Mouse (Mus musculus): Measurements from ENCODE around the gene Sumf1. TPM values are rescaled to one million over a fixed set of nuclear protein-coding genes. Genes with fewer than 3 reads are reported as not detected.

The Sumf1 gene
- total RNA-seq, 2 experiments from 2014 or later, result 22.1 to 24.5 TPM

- intact Hi-C loops (cut with DNase I), result loop anchor here (2.0 kb wide), 1 partner anchor 27 kb away; the partner anchor contains the start of gene Sumf1
- DNase-seq (ENCODE audit: low spot score in 2 of 2), result no peak
Observed at GRCm38 (mm10) chr6:108211896-108212880, 26.8 kb upstream of the Sumf1 start.

GRCm38 (mm10) chr6:108206914-108207566 is 21.7 kb upstream of the Sumf1 start:
- intact Hi-C loops (cut with DNase I), result no loop called here
- no peak for DNase-seq (ENCODE audit: low spot score in 2 of 2)

DNA sequence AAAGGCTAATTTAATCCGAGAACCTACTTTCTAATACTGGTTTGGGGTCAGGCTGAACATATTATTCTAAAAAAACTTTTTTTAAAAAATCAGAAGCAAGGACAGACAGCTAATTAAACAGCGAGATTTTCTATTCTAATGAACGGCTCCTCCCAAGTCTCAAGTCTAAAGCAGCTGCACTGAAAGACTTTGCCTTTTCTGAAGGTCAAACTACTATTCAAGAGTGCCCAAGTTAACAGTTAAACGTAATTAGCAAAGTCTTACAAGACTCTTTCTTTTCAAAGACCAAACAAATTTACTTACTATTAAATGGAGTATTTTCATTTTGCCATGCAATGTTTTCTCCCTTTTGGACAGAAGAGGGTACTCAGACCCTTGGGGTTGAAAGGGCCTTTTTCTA is 20.8 kb upstream of the Sumf1 start:
- no peak for DNase-seq (ENCODE audit: low spot score in 2 of 2)
- intact Hi-C loops (cut with DNase I), result no loop called here

DNA sequence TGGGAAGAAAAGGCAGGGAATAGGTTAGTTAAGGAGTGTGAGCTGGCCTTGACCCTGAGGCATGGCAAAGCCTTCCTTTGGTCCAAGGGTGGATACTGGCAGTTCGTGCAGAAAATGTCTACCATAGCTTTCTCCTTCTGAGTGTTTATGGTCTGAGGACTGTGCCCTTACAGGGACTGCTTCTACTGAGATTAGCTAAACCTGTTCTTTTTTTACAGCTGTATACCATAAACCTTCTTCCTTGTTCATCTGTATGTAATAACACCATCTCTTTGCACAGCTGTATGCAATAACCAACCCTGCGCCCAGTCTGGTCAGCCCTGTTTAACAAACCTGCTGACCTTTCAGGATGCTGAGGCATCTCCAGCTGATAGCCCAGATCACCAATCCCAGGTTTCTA is 18.9 kb upstream of the Sumf1 start:
- DNase-seq (ENCODE audit: low spot score in 2 of 2), result no peak
- intact Hi-C loops (cut with DNase I), result no loop called here

GRCm38 (mm10) chr6:108198286-108198685 is 12.9 kb upstream of the Sumf1 start:
- DNase-seq (ENCODE audit: low spot score in 2 of 2), result no peak
- intact Hi-C loops (cut with DNase I), result no loop called here

- DNase-seq (ENCODE audit: low spot score in 2 of 2), result no peak
- intact Hi-C loops (cut with DNase I), result no loop called here
Observed at GRCm38 (mm10) chr6:108197117-108197516, 11.7 kb upstream of the Sumf1 start.

DNA sequence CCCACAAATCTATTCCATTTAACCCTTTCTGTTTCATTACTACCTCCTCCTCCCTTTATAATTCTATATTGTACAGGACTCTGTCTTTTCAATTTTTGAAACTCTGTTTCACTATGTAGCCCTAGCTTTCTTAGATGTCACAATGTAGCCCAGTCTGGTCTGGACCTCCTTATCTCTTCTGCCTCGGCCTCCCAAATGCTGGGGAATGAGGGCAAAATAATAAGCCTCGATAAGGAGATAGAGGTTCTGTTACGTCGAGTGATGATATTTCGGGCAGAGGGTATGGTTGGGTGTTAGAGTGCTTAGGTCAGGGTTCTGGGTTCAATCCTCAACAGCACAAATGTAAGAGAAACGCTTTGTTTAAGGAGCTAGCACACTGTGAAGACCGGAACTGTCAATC is 11.3 kb upstream of the Sumf1 start:
- no peak for DNase-seq (ENCODE audit: low spot score in 2 of 2)
- intact Hi-C loops (cut with DNase I), result no loop called here

DNA sequence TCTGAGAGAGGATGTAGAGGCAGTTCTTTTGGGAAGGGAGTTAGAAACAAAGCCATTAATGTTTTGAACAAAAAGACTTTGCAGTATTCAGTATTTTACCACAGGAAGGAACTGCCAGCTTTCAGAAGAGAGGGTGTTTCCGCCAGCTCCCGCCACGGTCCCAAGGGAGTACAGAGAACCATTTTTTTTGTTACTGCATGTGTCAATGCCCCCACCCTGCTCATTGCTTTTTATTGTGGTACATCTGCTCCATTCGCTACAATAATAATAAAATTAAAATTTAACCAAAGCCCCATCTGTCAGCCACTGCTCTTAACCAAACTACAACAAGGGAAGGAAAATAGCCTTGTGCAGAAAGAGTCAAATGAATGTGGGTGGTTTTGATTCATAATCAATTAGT is 7.2 kb upstream of the Sumf1 start:
- intact Hi-C loops (cut with DNase I), result no loop called here
- no peak for DNase-seq (ENCODE audit: low spot score in 2 of 2)

DNA sequence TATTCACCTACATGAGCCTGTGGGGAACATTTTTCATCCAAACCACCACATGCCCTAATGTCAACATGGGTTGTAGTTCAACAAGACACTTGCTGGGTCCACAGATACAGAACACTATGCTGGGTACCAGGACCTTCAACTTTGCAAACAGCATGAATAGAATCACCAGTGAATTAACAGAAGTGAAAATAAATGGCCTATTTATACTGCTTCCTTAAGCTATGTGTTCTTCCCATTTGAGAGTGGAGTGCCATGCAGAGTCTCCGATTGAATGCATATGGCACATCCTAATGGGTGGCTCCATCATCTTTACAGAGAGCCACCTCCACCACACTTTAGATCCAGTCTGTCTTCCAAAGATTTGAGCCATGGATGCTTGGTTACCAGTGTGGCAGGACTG is 5.3 kb upstream of the Sumf1 start:
- intact Hi-C loops (cut with DNase I), result no loop called here

GRCm38 (mm10) chr6:108185685-108186009 is 265 bp upstream of the Sumf1 start:
- no peak for DNase-seq (ENCODE audit: low spot score in 2 of 2)
- intact Hi-C loops (cut with DNase I), result loop anchor here (2.0 kb wide), 1 partner anchor 27 kb away; the partner anchor contains the start of gene Itpr1

More for the DNA sequence above, 5.3 kb upstream of the Sumf1 start:
- no peak for DNase-seq (ENCODE audit: low spot score in 2 of 2)

DNA sequence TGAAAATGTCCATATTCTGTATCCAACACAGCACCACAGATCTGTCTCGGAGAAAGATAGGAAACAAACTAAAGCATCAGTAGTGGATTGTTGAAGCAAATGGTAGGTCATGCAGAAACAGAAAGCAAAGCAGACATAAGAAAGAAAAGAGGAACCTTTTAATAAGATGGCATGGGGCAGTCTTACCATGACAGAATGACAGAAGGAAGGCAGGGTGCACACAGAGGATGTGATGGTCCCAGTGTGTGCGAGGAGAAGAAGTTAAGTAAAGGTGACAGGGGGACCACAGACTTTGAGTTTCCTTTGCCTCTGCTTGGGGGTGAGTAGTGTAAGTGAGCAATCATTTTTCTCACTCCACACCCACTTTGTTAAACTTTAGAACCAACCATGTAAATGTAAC is 6.3 kb downstream of the Sumf1 start:
- intact Hi-C loops (cut with DNase I), result no loop called here

DNA sequence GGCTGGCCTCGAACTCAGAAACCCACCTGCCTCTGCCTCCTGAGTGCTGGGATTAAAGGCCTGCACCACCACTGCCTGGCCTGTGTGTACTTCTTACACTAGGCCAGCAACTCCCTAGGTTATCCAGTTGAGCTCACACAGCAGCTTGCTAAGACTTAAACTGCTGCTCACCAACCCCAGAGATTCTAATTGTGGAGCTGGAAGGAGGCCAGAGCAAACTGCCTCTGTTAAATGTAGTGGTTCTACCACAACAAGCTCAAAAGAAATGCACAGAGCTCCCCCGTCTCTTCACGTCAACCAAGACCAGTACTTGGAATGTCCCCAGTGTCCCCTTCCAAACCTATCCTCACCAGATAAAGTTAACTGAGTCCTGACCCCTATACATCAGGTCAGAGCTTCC is 11.2 kb downstream of the Sumf1 start:
- intact Hi-C loops (cut with DNase I), result no loop called here
- DNase-seq (ENCODE audit: low spot score in 2 of 2), result no peak

More for the DNA sequence above, 6.3 kb downstream of the Sumf1 start:
- no peak for DNase-seq (ENCODE audit: low spot score in 2 of 2)

GRCm38 (mm10) chr6:108172219-108172618 is 13.2 kb downstream of the Sumf1 start:
- intact Hi-C loops (cut with DNase I), result no loop called here
- no peak for DNase-seq (ENCODE audit: low spot score in 2 of 2)

DNA sequence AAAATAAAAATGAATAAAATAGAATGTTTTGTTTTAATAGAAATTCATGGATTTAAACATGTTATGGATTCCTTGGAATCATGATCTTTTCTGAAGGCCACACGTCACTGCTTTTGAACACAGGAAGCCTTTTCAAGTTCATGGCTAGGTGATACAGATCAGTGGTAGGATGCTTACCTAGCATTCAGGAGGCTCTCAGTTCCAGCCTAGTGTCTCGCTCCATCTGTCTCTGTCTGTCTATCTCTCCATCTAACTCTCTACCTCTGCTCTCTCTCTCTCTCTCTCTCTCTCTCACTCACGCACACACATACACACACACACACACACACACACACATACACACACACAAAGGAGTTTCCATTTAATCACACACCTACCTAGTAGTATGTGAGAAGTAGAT is 15.9 kb downstream of the Sumf1 start:
- intact Hi-C loops (cut with DNase I), result no loop called here

DNA sequence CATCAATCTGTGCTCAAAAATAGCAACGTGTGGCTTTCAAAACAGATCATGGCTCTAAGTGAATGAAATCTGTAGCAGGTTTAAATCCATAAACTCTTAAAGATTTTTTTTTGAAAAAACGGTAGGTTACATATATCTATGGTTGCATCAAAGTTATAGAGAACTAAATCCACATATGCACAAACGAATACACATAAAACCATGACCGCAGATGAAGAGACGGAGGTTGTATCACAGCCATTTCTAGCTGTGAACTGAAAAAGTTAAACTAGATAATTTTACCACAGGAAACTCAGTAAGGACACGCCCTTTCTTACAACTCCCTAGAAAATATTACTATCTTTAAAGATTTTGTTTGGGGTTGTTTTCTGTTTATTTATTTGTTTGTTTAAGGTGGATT is 16.7 kb downstream of the Sumf1 start:
- DNase-seq (ENCODE audit: low spot score in 2 of 2), result no peak
- intact Hi-C loops (cut with DNase I), result no loop called here

More for the DNA sequence above, 15.9 kb downstream of the Sumf1 start:
- DNase-seq (ENCODE audit: low spot score in 2 of 2), result no peak

- DNase-seq (ENCODE audit: low spot score in 2 of 2), result no peak
- intact Hi-C loops (cut with DNase I), result no loop called here
Observed at GRCm38 (mm10) chr6:108167946-108168680, 17.3 kb downstream of the Sumf1 start.

DNA sequence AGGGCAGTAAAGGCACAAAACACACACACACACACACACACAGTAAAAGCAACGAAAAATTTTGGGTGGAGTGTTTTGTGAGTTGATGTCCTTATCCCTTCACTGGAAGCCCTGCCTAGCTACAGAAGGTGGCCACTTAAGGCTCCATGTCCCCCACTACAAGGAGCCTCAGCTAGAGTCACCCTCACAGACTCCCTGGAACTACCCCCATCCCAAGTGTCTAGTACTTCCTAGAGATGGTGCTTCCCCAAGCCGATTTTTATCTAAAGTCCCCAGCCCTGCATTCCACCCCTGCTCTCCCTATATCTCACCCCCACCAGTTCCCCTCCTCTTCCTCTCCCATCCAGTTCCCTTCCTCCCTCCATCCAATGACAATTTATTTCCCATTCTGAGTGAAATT is 19.8 kb downstream of the Sumf1 start:
- no peak for DNase-seq (ENCODE audit: low spot score in 2 of 2)
- intact Hi-C loops (cut with DNase I), result no loop called here

- DNase-seq (ENCODE audit: low spot score in 2 of 2), result no peak
- intact Hi-C loops (cut with DNase I), result no loop called here
Observed at GRCm38 (mm10) chr6:108164935-108165334, 20.4 kb downstream of the Sumf1 start.

DNA sequence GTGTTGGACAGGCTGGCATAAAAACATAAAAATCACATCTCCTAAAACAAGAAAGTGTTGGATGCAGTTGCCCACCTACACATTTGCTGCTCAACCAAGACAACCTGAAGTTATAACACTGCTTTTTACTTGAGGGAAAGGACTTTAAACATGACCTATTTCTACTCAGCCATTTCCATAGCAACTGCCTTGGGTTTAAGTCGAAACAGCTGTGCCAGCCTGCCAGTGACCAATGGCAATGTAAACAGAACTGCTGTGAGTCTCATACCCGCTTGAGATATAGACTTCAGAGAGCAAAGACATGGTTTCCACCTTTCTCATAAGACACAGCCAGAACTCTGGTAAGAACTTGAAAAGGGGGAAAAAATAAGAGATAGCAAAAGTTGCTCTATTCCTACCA is 24.8 kb downstream of the Sumf1 start:
- DNase-seq (ENCODE audit: low spot score in 2 of 2), result no peak
- intact Hi-C loops (cut with DNase I), result no loop called here

- DNase-seq (ENCODE audit: low spot score in 2 of 2), result no peak
- intact Hi-C loops (cut with DNase I), result no loop called here
Observed at GRCm38 (mm10) chr6:108156881-108157280, 28.5 kb downstream of the Sumf1 start.

All from left cerebral cortex, postnatal 36 days (tissue).